Mouse (Mus musculus) stomach, postnatal 0 days (tissue): ENCODE data around the gene Prdm16.

Experiments used
- CTCF ChIP-seq: IDR thresholded peaks from 2 replicates; pipeline ENCODE4 v1.5.1; 2016; ENCODE audit warnings: antibody characterized with exemption, low read depth, mild to moderate bottlenecking, moderate library complexity
- EP300 ChIP-seq: optimal IDR thresholded peaks from 2 replicates; pipeline ENCODE3; 2016; ENCODE audit warnings: antibody characterized with exemption

DNA sequence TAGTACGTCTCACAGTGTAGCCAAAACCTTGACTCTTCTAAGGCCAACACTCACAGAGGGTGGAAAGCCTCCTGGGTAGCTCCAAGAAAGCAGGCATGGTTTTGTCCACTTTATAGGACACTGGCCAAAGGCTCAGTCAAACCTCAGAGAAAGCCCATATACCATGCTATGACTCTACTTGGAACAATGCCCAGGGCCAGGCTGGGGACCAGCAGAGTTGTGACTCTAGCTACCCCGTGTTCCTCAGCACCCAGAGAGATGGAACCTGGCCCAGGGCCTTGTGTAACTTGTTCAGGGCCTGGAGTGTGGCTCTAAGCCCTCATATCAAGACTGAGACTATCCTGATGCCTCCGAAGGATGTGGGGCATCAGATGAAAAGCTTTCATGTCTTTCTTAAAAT is 178.9 kb downstream of the Prdm16 start:
- TF ChIP-seq CTCF (no peak), EP300 (no peak)
